Mouse (Mus musculus): ENCODE data around the gene 2610507B11Rik.
A peak's percentile ranks its signal among the peaks of the same experiment; 100 is the strongest.

The 2610507B11Rik gene

DNA sequence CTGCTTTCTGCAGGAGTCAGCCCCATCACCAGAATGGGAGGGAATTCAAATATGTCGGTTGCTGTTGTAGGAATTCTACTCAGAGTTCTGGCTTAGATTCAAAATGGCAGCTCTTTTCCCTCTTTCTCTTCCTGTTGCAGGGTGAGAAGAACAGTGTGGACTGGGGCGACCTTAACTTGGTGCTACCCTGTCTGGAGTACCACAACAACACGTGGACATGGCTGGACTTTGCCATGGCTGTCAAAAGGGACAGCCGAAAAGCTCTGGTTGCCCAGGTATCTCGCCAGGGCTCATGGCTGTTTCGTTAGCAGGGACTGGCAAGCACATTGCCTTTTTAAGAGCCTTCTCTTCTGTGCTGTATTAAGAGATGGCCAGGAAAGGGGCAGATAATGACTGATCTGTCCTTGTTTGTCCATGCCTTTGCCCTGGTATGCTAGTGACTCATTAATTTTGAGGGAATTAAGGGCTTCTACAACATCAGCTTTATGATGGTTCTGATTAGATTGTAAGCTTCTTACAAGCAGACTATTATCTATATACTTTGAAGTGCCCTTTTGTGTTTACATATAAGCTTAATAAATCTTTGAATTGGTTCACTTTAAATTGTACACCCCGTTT, 27.7 kb downstream of the 2610507B11Rik start:
- no peak for DNase-seq (ENCODE audit: low spot score)

DNA sequence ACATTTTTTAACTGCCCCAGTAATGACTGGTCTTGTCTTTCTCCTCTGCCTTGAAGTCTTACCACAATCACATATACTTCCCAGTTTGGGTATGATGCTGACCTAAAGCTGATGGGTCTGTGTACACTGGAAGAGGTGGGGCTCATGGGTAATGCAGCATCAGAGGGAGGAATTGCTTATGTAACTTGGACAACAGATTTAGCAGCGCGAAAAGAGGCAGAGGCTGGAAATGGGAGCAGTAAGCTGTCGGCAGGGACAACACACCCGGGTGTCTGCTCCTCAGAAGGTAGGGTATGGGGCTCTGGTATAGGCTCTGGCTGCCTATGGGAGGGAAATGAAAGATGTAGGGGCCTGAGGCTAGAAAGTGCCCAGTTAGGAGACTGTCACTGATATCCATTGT, 29.1 kb downstream of the 2610507B11Rik start, which contains the start of gene BC030499:
Gene BC030499, plus strand, starts transcription at position 188 of the 400 bp plus-strand sequence.
- DNase-seq (ENCODE audit: low spot score) = no peak

DNA sequence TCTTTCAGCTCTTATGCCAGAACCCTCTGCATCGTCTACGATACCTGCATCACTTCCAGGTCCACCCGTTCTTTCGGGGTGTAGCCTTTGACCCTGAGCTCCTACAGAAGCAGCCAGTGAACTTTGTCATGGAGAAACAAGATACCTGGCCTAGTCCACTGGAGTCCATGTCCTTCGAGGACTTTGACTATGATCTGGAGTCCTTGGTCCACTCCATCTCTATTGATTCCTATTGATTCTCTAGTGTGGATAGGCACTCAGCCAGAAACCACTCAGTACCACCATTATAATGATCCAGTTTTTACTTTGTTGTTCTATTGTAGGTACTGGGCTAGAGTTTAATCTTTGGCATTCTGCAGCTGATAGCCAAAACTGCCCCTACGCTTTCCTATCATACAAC, 33.0 kb downstream of the 2610507B11Rik start:
- no peak for DNase-seq (ENCODE audit: low spot score)

DNA sequence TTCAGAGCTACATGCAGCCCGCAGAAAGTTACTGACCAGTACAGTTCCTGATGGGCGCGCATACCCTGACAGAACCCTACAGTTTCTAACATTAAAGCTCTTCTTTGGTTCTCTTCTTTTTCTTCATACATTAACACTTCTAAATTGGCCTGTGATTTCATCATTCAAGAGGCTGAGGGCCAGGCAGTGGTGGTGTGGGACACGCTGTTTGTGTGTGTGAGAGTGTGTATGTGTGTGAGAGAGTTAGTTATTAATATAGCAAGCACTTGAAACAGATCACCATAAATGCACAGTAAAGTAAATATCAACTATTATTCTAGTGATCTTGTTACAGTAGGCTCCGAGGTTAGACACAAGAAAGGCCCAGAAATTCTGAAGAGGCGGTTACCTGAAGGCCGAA, 39.4 kb downstream of the 2610507B11Rik start:
- no peak for DNase-seq (ENCODE audit: low spot score)

DNA sequence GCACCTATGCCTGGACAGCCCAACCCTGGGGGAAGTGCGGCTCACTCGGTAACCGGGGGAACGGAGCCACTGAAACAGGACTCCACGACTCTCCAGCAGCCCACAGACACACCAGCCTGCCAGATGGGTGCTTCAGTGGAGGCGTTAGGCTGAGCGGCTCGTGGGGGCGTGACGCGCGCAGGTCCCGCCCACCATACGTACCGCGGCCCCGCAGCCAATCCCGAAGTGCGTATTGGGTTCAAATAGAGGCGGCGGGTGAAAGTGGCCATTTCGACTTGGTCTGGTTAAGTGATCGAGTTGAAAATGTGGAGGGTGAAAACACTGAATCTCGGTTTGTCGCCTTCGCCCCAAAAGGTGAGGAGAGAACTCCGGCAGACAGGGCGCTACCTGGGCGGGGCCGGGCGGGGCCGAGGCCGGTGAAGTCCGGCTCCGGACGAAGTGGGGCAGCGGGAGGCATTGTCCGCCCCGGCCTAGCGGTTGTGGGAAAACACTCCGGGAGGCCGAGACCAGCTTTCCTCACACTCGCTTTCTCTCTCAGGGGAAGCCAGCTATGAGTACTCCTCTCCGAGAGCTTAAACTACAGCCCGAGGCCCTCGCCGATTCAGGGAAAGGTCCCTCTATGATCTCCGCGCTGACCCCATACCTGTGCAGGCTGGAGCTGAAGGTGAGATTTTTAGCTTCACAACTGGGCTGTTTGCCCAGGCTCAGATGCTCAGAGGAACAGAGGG, 40.0 kb downstream of the 2610507B11Rik start, which contains the start of gene Spag5:
Gene Spag5, plus strand, starts transcription at position 173 of the 728 bp plus-strand sequence.
- peak; percentile 88 for DNase-seq (ENCODE audit: low spot score)

DNA sequence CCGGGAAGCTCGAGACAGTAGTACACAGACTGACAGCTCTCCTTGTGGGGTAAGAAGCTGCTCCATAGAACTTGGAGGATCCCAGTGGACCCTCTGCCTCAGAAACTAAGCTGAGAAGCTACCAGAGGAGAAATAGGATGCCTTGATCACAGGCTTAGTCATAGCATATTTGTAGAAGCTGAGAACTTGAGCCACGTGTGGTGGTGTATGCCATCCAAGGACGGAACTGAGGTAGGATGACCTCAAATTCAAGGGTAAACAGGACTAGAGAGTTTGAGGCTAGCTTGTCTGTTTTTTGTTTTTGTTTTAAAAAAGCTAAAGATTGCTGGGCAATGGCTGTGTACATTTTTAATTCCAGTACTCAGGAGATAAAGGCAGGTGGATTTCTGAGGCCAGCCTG, 43.7 kb downstream of the 2610507B11Rik start:
- DNase-seq (ENCODE audit: low spot score) = no peak

DNA sequence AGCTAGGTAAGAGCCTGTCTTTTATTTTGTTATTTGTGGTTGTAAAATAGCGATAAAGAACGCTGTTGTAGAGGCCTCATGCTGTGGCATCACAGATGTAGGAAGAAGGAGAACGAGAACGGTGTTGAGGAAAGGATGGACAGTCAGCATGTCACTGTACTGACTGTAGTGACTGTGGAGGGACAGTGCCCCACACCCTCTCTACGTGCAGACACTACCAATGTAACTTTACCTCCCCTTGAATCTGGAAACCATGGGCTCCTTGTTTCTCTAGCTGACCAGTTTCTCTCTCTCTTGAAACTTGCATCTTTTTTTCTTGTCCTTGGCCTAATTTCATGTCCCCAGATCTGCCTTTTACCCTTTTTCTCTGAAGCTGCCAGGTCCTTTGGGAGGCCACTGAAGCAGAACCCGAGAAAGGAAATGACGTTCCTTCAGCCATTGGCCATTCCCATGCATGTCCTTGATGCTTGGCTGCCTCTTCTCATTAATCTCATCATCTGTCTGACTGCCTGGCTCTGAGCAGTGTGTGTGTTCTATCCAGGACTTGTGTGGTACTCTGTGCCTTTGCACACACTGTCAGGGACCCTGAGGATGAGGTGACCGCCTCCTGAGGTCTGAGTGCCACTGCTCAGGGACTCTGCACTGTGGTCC, 49.4 kb downstream of the 2610507B11Rik start:
- no peak for DNase-seq (ENCODE audit: low spot score)

DNA sequence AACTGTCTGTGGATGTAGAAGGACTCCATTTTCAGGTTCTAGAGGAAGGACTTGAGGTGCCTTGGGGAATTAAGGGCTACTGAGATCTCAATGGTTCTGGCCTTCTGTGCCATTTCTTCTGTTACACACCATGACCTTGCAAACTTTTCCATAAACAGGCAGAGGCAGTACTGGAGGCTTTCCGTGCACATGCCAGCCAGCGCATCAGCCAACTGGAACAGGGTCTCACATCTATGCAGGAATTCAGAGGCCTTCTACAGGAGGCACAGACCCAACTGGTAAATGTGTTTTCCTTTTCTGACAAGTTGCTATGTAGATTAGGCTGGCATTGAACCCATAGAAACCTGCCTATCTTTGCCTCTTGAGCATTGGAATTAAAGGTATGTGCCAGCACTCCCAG, 52.1 kb downstream of the 2610507B11Rik start:
- DNase-seq (ENCODE audit: low spot score) = no peak

DNA sequence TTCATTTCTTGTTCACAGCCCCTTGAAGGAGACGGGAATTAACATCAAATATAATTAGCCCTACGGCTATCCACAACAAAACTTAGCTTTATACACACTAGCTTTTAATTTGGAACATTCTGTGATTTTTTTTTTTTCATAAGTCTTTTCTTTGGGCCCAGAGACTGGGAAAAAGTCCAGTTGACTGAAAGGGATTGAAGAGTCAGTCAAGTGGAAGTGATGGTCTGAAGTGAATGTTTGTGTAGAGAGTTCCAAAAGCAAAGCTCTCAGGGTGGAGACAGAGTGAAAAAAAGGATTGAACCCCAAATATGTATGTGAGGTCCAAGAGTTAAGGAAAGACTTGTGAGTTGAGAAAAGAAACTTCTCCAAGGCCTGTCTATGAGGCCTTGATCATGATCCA, 56.9 kb downstream of the 2610507B11Rik start:
- no peak for DNase-seq (ENCODE audit: low spot score)

DNA sequence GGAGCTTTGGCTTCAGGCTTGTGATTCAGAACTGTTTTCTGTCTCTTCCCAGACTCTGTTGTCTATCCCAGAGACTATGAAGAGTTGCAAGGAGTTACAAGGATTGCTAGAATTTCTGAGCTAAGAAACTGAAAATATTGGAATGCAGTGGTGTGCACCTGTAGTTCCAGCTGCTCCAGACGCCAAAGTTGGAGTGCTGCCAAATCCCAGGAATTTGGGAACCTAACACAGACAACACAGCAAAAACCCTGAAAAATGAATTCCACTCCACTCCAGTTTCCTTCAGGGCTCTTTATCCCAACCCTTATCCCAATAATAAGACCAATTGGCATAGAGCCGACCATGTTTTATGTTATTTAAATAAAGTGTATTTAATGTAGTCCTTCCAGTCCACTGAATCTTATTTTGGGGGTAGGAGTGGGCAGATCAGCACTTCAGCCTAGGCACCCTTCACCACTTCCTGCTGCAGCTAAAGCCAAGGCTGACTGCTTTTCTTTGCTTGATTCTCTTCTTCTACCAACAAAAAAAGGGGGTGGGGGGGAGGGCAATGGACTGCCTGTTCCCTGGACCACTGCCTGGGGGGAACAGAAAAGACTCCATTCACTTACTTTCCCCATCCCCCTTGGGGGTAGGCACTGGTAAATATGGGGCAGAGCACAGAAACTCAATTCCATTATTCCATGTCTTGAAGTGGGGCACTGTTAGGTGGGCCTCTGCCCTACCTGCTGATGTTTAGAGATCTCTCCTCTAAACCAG, 60.7 kb downstream of the 2610507B11Rik start:
- no peak for DNase-seq (ENCODE audit: low spot score)

DNA sequence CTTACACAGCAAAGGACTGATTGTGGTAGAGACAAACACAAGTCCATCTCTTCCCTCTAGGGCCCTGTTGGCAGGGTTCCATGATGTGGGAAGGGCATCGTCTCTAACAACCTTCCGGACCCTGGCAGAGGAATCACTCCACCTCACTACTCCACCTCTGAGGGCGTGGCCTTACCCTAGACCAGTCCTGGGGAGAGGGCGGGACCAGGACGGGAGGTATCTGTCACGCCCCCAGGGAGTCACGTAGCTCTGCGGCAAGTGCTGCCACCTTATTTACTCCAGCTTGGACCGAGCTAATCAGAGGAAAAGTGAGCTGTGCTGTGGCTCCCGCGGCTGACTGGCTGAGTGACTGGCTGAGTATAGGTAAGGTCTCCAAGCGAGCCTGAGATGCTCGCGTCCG, 61.3 kb downstream of the 2610507B11Rik start, which contains the start of gene Aldoc:
Gene Aldoc, plus strand, starts transcription at position 109 of the 400 bp plus-strand sequence.
- peak; percentile 81 for DNase-seq (ENCODE audit: low spot score)

DNA sequence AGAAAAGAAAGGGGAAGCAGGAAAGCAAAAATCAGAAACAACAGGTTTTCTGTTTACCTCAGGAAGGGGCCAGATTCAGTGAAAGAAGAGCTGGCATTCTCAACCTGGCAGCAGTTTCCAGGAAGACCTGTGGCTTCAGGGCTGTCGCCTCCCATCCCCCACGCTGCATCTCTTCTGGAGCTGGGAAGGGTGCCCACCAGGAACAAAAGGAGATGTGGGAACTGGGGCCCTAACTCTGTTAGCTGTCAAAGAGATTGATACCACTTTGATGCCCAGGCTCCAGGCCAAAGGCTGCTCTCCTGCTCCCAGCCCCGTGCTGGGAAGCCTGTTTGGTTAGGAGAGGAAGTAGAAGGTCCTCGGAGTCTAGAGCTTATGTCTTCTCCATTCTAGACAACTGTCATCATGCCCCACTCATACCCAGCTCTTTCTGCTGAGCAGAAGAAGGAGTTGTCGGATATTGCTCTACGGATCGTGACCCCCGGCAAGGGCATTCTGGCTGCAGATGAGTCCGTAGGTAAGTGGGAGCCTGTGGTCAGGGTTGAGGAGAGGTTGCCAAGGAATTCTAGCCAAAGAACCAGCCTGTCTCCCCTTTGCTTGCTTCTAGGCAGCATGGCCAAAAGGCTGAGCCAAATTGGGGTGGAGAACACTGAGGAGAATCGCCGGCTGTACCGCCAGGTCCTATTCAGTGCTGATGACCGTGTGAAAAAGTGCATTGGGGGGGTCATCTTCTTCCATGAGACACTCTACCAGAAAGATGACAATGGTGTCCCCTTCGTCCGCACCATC, 62.6 kb downstream of the 2610507B11Rik start:
- DNase-seq (ENCODE audit: low spot score) = no peak

DNA sequence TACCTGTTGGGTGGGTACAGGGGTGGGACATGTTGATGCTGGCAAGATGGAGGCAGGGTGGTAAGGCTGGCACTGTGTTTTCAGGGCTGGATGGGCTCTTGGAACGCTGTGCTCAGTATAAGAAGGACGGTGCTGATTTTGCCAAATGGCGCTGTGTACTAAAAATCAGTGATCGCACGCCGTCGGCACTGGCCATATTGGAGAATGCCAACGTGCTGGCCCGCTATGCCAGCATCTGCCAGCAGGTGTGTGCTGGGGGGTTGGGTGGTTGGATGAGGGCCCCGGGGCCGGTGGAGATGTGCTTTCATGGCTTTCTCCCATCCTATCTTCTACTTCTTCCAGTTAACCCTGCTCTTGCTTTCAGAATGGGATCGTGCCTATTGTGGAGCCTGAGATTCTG, 63.4 kb downstream of the 2610507B11Rik start:
- no peak for DNase-seq (ENCODE audit: low spot score)

DNA sequence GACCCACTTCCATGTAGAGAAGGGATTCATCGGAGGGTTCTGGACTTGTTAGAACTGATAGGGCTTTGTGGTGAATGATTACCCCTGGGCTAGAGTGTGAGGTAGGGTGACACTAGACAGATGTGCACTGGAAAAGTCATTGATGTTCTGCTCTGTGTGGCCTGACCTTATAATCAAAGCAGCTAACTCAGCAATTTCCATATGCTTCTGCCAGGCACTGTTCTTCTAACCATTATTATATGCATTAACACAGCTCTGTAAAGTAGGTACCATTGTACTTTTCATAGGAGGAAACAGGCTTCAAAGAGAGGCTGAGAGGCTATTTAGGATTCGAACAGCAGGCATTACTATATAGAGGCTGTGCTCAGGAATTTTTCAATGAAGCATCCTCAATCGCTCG, 65.7 kb downstream of the 2610507B11Rik start:
- no peak for DNase-seq (ENCODE audit: low spot score)

DNA sequence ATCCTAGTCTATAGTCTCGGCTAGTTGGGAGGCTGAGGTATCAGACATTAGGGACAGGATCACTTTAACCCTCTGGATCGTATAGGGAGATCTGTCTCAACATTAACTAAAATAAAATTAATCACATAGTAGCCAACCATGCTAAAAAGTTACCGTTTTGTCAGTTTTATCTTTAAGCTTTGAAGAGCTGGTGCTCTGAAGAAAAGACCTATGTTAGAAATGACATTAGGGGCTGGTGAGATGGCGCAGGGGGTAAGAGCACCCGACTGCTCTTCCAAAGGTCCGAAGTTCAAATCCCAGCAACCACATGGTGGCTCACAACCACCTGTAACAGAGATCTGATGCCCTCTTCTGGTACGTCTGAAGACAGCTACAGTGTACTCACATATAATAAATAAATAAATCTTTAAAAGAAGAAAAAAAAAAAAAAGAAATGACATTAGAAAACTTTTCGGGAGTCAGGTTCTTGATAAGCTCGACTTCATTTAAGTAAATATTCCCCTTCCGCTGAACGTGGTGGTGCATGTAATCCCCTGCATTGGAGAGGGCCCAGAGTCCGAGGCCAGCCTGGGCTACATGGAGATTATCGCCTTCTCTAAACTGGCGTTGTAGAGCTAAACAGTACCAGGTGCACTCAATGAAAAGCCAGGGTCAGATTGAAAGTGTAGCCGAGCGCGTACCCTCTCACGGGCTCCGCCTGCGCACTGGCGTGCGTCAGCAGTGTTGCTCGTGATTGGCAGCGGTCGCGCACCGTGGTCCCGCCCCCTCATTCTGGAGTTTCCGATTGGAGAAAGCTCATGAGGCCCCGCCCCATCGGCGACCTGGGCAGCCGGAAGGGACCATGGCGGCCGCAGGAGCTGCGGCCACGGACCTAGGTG, 66.3 kb downstream of the 2610507B11Rik start, which contains the start of gene Pigs:
Gene Pigs, plus strand, starts transcription at position 782 of the 878 bp plus-strand sequence.
- peak; percentile 93 for DNase-seq (ENCODE audit: low spot score)

DNA sequence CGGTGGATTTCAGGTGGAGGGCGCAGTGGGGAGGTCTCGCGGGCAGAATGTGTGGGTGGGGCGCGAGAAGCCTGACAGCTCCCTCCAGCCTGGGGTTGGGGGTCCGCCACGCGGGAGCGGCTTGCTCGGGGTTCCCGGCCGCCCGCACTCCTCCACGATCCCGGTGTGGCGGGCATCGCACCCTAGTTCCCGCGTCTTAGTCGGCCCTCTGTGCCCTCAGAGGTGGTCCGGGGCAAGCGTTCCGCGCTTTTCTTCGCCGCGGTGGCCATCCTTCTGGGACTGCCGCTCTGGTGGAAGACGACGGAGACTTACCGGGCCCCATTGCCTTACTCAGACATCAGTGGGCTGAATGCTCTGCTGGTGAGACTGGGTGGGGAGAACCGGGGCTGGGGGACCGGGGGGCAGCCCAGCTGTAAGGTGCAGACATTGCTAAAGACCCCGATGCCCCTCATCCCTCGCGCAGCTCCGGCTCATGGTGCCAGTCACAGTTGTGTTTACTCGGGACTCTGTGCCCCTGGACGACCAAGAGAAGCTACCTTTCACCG, 67.0 kb downstream of the 2610507B11Rik start:
- no peak for DNase-seq (ENCODE audit: low spot score)

DNA sequence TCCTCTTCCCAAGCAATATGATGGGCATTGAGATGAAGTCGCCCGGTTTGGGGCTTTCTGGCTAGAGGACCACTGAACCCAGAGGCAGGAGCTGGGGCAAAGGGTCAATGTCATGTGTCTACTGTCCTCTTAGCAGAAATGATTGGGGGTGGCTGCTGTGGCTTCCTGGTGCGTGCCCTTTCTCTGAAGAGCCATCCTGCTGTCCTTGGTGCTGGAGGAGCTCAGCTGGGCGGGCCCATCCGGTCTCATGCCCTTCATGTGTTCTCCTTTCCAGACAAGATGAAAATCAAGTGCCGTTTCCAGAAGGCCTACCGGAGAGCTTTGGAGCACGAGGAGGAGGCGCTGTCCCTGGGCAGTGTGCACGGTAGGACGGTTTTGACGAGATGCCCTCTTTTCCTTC, 71.1 kb downstream of the 2610507B11Rik start:
- DNase-seq (ENCODE audit: low spot score) = no peak

DNA sequence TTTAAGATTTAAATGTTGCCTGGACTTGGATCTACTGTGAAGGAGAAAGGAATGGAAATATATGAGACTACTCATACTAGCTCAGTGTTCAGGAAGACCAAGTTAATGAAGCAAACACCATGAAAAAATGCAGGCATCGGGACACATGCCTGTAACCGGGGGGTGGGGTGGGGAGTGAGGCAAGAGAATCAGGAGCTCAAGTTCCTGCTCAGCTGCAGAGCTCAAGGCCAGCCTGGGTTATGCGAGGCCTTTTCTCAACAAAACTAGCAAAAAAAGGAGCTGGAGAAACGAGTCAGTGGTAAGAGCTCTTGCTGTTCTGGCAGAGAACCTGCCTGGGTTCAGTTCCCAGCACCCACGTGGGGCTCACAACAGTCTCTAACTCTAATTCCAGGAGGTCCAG, 72.4 kb downstream of the 2610507B11Rik start:
- DNase-seq (ENCODE audit: low spot score) = no peak

DNA sequence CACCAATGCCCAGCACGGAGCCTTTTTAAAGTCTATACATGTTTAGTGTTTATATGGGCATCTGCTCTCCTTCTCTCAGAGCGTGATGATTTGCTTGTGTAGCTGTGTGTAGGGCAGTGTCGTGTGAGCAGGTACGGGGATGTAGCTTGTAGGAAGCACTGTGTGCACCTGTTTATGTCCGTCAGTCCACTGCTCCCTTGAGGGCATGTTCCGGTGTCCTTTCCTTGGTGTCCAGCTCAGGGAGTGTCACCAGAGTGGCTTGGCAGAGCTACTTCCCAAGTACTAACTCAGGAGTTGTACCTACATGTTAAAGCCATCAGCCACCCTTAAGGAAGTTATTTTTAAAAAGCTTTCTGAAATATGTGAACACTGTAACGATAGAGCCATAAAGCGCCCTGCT, 75.5 kb downstream of the 2610507B11Rik start:
- DNase-seq (ENCODE audit: low spot score) = no peak

Data from c-Kit-positive CD71-positive TER-119-positive erythroid progenitor cells, embryonic 14.5 days (primary cell).